Mouse (Mus musculus): ENCODE results near the gene Nudt9. TPM values are rescaled to one million over a fixed set of nuclear protein-coding genes. Genes with fewer than 3 reads are reported as not detected.

Gene Nudt9
- polyA plus RNA-seq, 1 experiment = 77.8 TPM

DNA sequence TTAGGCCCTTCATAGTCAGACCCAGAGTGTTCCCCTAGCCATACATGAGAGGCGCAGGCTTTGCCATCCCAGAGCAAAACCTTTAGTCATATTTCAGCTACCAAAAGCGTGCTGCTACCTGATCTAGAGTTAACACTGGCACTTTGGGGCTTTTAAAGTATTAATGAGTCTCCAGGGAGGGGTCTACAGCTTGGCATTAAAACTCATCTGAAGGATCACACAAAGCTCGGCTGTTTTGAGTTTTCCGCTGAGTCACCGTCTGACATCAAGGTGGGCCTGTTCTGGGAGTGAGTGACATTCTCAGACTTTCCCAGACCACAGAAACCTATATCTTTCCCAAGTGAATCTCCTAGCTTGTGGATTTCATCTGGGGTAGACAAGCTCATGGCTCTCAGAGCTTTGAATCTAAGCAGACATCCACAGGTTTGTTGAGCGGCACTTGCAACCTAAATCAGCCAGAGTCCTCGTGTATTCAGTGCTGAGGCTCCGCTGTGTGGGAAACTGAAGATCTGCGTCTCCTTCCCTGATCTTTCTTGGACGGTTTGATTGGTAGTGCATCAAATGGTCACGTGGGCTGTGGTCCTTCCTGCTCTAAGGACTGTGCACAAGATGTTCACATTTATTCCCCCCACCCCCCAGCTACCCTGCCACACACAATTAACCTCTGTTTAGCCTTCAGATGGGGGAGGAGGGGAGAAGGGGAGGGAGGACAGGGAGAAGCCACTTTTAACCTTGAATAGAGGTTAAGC is 62.2 kb downstream of the Nudt9 start:
- no peaks in the 10 kb centered on the region for H3K36me3 ChIP-seq (ENCODE audit: control insufficient read depth, insufficient read depth)
- H3ac ChIP-seq (ENCODE audit: control insufficient read depth, insufficient read length) = no peak overlapping the region
- no peaks in the 10 kb centered on the region for H3K79me2 ChIP-seq (ENCODE audit: control insufficient read depth, insufficient read depth)
- H3K27me3 ChIP-seq (ENCODE audit: control insufficient read depth, insufficient read depth, insufficient read length) = no peaks in the 10 kb centered on the region
- H3K4me2 ChIP-seq (ENCODE audit: low read depth) = no peak overlapping the region
- TF ChIP-seq SRF (IDR thresholded peaks at IDR 0.05; ENCODE audit: control insufficient read depth, insufficient read length, low read depth) (no peak), TCF3 (IDR thresholded peaks at IDR 0.05; ENCODE audit: insufficient read length, low read depth) (no peak), MYOG (IDR thresholded peaks at IDR 0.05; ENCODE audit: control insufficient read depth in 1 of 3, insufficient read depth in 1 of 3, insufficient read length in 2 of 3, low read depth in 2 of 3) (no peak), USF1 (IDR thresholded peaks at IDR 0.05; ENCODE audit: low read depth) (no peak), POLR2A (IDR thresholded peaks at IDR 0.05; ENCODE audit: insufficient read length, low read depth) (no peak), TCF12 (IDR thresholded peaks at IDR 0.05; ENCODE audit: insufficient read depth, poor library complexity, severe bottlenecking) (no peak), POLR2AphosphoS2 (IDR thresholded peaks at IDR 0.05; ENCODE audit: insufficient read length, low read depth) (no peak), REST (IDR thresholded peaks at IDR 0.05; ENCODE audit: insufficient read depth, insufficient read length) (no peak), MYOD1 (IDR thresholded peaks at IDR 0.05; ENCODE audit: control insufficient read depth in 1 of 3, insufficient read length in 2 of 3, low read depth in 2 of 3) (no peak), MAX (IDR thresholded peaks at IDR 0.05; ENCODE audit: low read depth) (no peak), E2F4 (IDR thresholded peaks at IDR 0.05; ENCODE audit: insufficient read depth) (no peak), CEBPB (IDR thresholded peaks at IDR 0.05; ENCODE audit: insufficient read depth, poor library complexity, severe bottlenecking) (no peak)
- no peak overlapping the region for H3K4me3 ChIP-seq

DNA sequence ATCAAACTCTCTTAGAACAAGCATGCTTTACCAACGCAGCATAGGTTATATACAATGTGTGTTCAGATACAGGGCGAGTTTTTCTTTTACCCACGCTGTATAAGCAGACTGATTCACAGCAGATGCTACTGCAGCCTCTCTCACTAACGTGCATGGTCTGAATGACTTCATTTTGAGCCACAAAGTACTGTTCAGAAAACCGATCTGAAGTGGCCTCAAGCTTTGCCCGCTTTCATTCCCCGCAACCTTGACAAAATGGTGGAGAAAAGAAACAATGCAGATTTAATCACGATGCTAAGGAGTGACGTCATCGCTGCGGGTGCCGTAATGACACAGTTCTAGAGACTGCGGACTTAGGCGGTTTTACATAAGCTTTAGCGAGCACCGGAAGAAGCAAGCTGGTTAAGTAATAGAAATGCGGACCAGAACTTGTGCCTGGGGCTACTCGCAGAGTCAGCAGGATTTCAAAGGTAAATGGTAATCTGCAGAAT is 62.8 kb downstream of the Nudt9 start:
- no peak for TF ChIP-seq CEBPB (IDR thresholded peaks at IDR 0.05; ENCODE audit: insufficient read depth, poor library complexity, severe bottlenecking)
- TF ChIP-seq REST (IDR thresholded peaks at IDR 0.05; ENCODE audit: insufficient read depth, insufficient read length) = no peak
- no peak for TF ChIP-seq MAX (IDR thresholded peaks at IDR 0.05; ENCODE audit: low read depth)
- TF ChIP-seq POLR2AphosphoS2 (IDR thresholded peaks at IDR 0.05; ENCODE audit: insufficient read length, low read depth) = no peak
- TF ChIP-seq POLR2A (IDR thresholded peaks at IDR 0.05; ENCODE audit: insufficient read length, low read depth) = no peak
- no peak for TF ChIP-seq USF1 (IDR thresholded peaks at IDR 0.05; ENCODE audit: low read depth)
- TF ChIP-seq MYOD1 (IDR thresholded peaks at IDR 0.05; ENCODE audit: control insufficient read depth in 1 of 3, insufficient read length in 2 of 3, low read depth in 2 of 3) = no peak
- TF ChIP-seq MYOG (IDR thresholded peaks at IDR 0.05; ENCODE audit: control insufficient read depth in 1 of 3, insufficient read depth in 1 of 3, insufficient read length in 2 of 3, low read depth in 2 of 3) = no peak
- TF ChIP-seq TCF12 (IDR thresholded peaks at IDR 0.05; ENCODE audit: insufficient read depth, poor library complexity, severe bottlenecking) = no peak
- no peak for TF ChIP-seq SRF (IDR thresholded peaks at IDR 0.05; ENCODE audit: control insufficient read depth, insufficient read length, low read depth)
- TF ChIP-seq E2F4 (IDR thresholded peaks at IDR 0.05; ENCODE audit: insufficient read depth) = no peak
- TF ChIP-seq TCF3 (IDR thresholded peaks at IDR 0.05; ENCODE audit: insufficient read length, low read depth) = no peak
- no peaks in the 10 kb centered on the region for H3K27me3 ChIP-seq (ENCODE audit: control insufficient read depth, insufficient read depth, insufficient read length)
- H3K4me3 ChIP-seq = no peak overlapping the region
- H3K79me2 ChIP-seq (ENCODE audit: control insufficient read depth, insufficient read depth) = no peaks in the 10 kb centered on the region
- no peaks in the 10 kb centered on the region for H3K36me3 ChIP-seq (ENCODE audit: control insufficient read depth, insufficient read depth)
- no peak overlapping the region for H3K4me2 ChIP-seq (ENCODE audit: low read depth)
- H3ac ChIP-seq (ENCODE audit: control insufficient read depth, insufficient read length) = no peak overlapping the region

DNA sequence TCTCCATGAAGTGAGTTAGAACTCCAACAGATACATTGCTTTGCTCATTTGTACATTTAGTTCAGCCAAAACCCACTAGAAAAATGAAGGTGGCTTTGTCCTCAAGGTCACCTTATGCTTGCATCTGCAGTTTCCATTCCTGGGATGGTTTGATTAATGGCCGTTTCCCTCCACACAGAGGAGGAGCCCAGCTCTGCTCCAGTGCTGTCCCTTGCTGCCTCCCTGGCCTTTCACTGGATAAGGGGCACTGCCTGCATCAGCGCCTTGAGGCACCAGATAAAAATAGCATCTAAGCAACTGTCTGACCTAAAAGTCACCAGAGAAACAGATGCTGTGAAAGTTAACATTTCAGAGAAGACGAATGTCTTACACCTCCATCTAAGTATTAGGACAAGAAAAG is 63.4 kb downstream of the Nudt9 start:
- H3K4me3 ChIP-seq = no peak overlapping the region
- no peaks in the 10 kb centered on the region for H3K36me3 ChIP-seq (ENCODE audit: control insufficient read depth, insufficient read depth)
- H3ac ChIP-seq (ENCODE audit: control insufficient read depth, insufficient read length) = no peak overlapping the region
- TF ChIP-seq POLR2A (IDR thresholded peaks at IDR 0.05; ENCODE audit: insufficient read length, low read depth) (no peak), TCF12 (IDR thresholded peaks at IDR 0.05; ENCODE audit: insufficient read depth, poor library complexity, severe bottlenecking) (no peak), MAX (IDR thresholded peaks at IDR 0.05; ENCODE audit: low read depth) (no peak), MYOG (IDR thresholded peaks at IDR 0.05; ENCODE audit: control insufficient read depth in 1 of 3, insufficient read depth in 1 of 3, insufficient read length in 2 of 3, low read depth in 2 of 3) (no peak), REST (IDR thresholded peaks at IDR 0.05; ENCODE audit: insufficient read depth, insufficient read length) (no peak), SRF (IDR thresholded peaks at IDR 0.05; ENCODE audit: control insufficient read depth, insufficient read length, low read depth) (no peak), E2F4 (IDR thresholded peaks at IDR 0.05; ENCODE audit: insufficient read depth) (no peak), MYOD1 (IDR thresholded peaks at IDR 0.05; ENCODE audit: control insufficient read depth in 1 of 3, insufficient read length in 2 of 3, low read depth in 2 of 3) (no peak)
- H3K4me2 ChIP-seq (ENCODE audit: low read depth) = no peak overlapping the region
- no peaks in the 10 kb centered on the region for H3K27me3 ChIP-seq (ENCODE audit: control insufficient read depth, insufficient read depth, insufficient read length)
- no peaks in the 10 kb centered on the region for H3K79me2 ChIP-seq (ENCODE audit: control insufficient read depth, insufficient read depth)

DNA sequence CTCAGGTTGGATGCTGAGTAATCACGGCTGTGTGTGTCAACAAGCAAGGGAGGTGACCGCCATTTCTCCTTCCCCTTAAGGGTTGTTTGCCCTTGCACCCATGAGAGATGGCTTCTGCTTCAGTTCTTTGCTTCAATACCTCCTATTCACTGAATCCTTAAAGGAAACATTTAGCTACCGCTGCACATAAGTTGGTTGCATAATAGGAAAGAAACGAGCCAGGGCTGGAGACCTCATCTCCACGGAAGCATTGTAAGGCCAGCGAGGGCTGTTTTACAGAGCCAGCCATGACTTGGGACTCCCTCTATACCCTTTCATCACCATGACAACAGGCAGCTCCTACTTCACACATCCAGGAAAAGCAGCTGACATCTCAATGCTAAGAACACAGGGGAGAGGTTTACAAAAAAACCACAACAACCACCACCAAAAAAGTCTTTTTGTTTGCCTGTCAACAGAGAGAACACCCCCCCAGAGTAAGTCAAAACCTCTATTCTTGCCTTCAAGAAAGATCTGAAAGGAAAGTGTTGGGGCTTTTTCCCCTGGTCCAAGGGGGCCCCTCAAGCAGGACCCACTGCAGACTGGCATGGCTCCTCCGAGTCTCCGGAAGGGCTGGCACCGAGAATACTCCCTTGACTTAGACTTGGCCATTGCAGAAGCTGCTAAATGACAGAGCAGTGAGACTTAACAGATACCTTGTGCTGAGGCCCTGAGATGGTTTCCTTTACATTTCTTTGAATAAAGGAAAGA is 64.2 kb downstream of the Nudt9 start:
- H3K4me3 ChIP-seq = no peak overlapping the region
- no peak overlapping the region for H3ac ChIP-seq (ENCODE audit: control insufficient read depth, insufficient read length)
- H3K27me3 ChIP-seq (ENCODE audit: control insufficient read depth, insufficient read depth, insufficient read length) = no peaks in the 10 kb centered on the region
- H3K4me2 ChIP-seq (ENCODE audit: low read depth) = no peak overlapping the region
- no peaks in the 10 kb centered on the region for H3K36me3 ChIP-seq (ENCODE audit: control insufficient read depth, insufficient read depth)
- H3K79me2 ChIP-seq (ENCODE audit: control insufficient read depth, insufficient read depth) = no peaks in the 10 kb centered on the region
- TF ChIP-seq POLR2A (IDR thresholded peaks at IDR 0.05; ENCODE audit: insufficient read length, low read depth) (no peak), SRF (IDR thresholded peaks at IDR 0.05; ENCODE audit: control insufficient read depth, insufficient read length, low read depth) (no peak), USF1 (IDR thresholded peaks at IDR 0.05; ENCODE audit: low read depth) (no peak), POLR2AphosphoS2 (IDR thresholded peaks at IDR 0.05; ENCODE audit: insufficient read length, low read depth) (no peak), MAX (IDR thresholded peaks at IDR 0.05; ENCODE audit: low read depth) (no peak), MYOG (IDR thresholded peaks at IDR 0.05; ENCODE audit: control insufficient read depth in 1 of 3, insufficient read depth in 1 of 3, insufficient read length in 2 of 3, low read depth in 2 of 3) (no peak), MYOD1 (IDR thresholded peaks at IDR 0.05; ENCODE audit: control insufficient read depth in 1 of 3, insufficient read length in 2 of 3, low read depth in 2 of 3) (no peak), TCF3 (IDR thresholded peaks at IDR 0.05; ENCODE audit: insufficient read length, low read depth) (no peak), E2F4 (IDR thresholded peaks at IDR 0.05; ENCODE audit: insufficient read depth) (no peak), REST (IDR thresholded peaks at IDR 0.05; ENCODE audit: insufficient read depth, insufficient read length) (no peak), TCF12 (IDR thresholded peaks at IDR 0.05; ENCODE audit: insufficient read depth, poor library complexity, severe bottlenecking) (no peak), CEBPB (IDR thresholded peaks at IDR 0.05; ENCODE audit: insufficient read depth, poor library complexity, severe bottlenecking) (no peak)

All from myocyte (in vitro differentiated cells).